Mouse (Mus musculus): ENCODE data around the gene Nlgn2. TPM values are rescaled to one million over a fixed set of nuclear protein-coding genes. Genes with fewer than 3 reads are reported as not detected.
"Not testable (repeated sequence)": the region's sequence is repeated elsewhere in the genome, so short reads cannot be mapped to it uniquely, and the experiment has no call there.

Nlgn2 gene
- polyA plus RNA-seq, 1 experiment: 19.6 TPM

- Histone ChIP-seq H3K9me3 (replicated peaks; ENCODE audit: control insufficient read depth, insufficient read depth, low read length, poor library complexity, severe bottlenecking) (no peaks in the 10 kb centered on the region), H3K27me3 (ENCODE audit: control insufficient read depth, insufficient read depth, low read length, poor library complexity, severe bottlenecking) (no peaks in the 10 kb centered on the region), H3K4me3 (ENCODE audit: low read depth, low read length) (no peak overlapping the region), H3K4me1 (ENCODE audit: control insufficient read depth, insufficient read depth, low read length) (no peaks in the 10 kb centered on the region), H3K9ac (ENCODE audit: low read depth, poor library complexity, severe bottlenecking) (no peak overlapping the region), H3K36me3 (ENCODE audit: control insufficient read depth, insufficient read depth, low read length, poor library complexity, severe bottlenecking) (no peaks in the 10 kb centered on the region), H3K27ac (ENCODE audit: insufficient read depth, low read length) (no peak overlapping the region)
- TF ChIP-seq CTCF (IDR thresholded peaks at IDR 0.05; ENCODE audit: low read depth, low read length) (no peak), POLR2A (IDR thresholded peaks at IDR 0.05; ENCODE audit: insufficient read depth, low read length) (no peak), EP300 (IDR thresholded peaks at IDR 0.05; ENCODE audit: insufficient read depth, low read depth, low read length) (no peak)
Measured at GRCm38 (mm10) chr11:69867335-69867734, 29.8 kb upstream of the Nlgn2 start.

- H3K27me3 ChIP-seq (ENCODE audit: control insufficient read depth, insufficient read depth, low read length, poor library complexity, severe bottlenecking): no peaks in the 10 kb centered on the region
- H3K9ac ChIP-seq (ENCODE audit: low read depth, poor library complexity, severe bottlenecking): no peak overlapping the region
- no peak overlapping the region for H3K27ac ChIP-seq (ENCODE audit: insufficient read depth, low read length)
- no peaks in the 10 kb centered on the region for H3K9me3 ChIP-seq (replicated peaks; ENCODE audit: control insufficient read depth, insufficient read depth, low read length, poor library complexity, severe bottlenecking)
- H3K4me3 ChIP-seq (ENCODE audit: low read depth, low read length): no peak overlapping the region
- no peaks in the 10 kb centered on the region for H3K4me1 ChIP-seq (ENCODE audit: control insufficient read depth, insufficient read depth, low read length)
- no peak for TF ChIP-seq POLR2A (IDR thresholded peaks at IDR 0.05; ENCODE audit: insufficient read depth, low read length)
- TF ChIP-seq EP300 (IDR thresholded peaks at IDR 0.05; ENCODE audit: insufficient read depth, low read depth, low read length): no peak
- no peak for TF ChIP-seq CTCF (IDR thresholded peaks at IDR 0.05; ENCODE audit: low read depth, low read length)
- no peaks in the 10 kb centered on the region for H3K36me3 ChIP-seq (ENCODE audit: control insufficient read depth, insufficient read depth, low read length, poor library complexity, severe bottlenecking)
Measured at GRCm38 (mm10) chr11:69865561-69865960, 28.0 kb upstream of the Nlgn2 start.

- no peaks in the 10 kb centered on the region for H3K4me1 ChIP-seq (ENCODE audit: control insufficient read depth, insufficient read depth, low read length)
- no peaks in the 10 kb centered on the region for H3K9me3 ChIP-seq (replicated peaks; ENCODE audit: control insufficient read depth, insufficient read depth, low read length, poor library complexity, severe bottlenecking)
- H3K27ac ChIP-seq (ENCODE audit: insufficient read depth, low read length): no peak overlapping the region
- H3K27me3 ChIP-seq (ENCODE audit: control insufficient read depth, insufficient read depth, low read length, poor library complexity, severe bottlenecking): no peaks in the 10 kb centered on the region
- TF ChIP-seq POLR2A (IDR thresholded peaks at IDR 0.05; ENCODE audit: insufficient read depth, low read length) (no peak), EP300 (IDR thresholded peaks at IDR 0.05; ENCODE audit: insufficient read depth, low read depth, low read length) (no peak), CTCF (IDR thresholded peaks at IDR 0.05; ENCODE audit: low read depth, low read length) (no peak)
- H3K9ac ChIP-seq (ENCODE audit: low read depth, poor library complexity, severe bottlenecking): no peak overlapping the region
- no peaks in the 10 kb centered on the region for H3K36me3 ChIP-seq (ENCODE audit: control insufficient read depth, insufficient read depth, low read length, poor library complexity, severe bottlenecking)
- H3K4me3 ChIP-seq (ENCODE audit: low read depth, low read length): no peak overlapping the region
Measured at GRCm38 (mm10) chr11:69864138-69864860, 26.7 kb upstream of the Nlgn2 start.

- H3K27ac ChIP-seq (ENCODE audit: insufficient read depth, low read length); H3K27me3 ChIP-seq (ENCODE audit: control insufficient read depth, insufficient read depth, low read length, poor library complexity, severe bottlenecking); H3K9me3 ChIP-seq (replicated peaks; ENCODE audit: control insufficient read depth, insufficient read depth, low read length, poor library complexity, severe bottlenecking); H3K36me3 ChIP-seq (ENCODE audit: control insufficient read depth, insufficient read depth, low read length, poor library complexity, severe bottlenecking); H3K4me1 ChIP-seq (ENCODE audit: control insufficient read depth, insufficient read depth, low read length); H3K4me3 ChIP-seq (ENCODE audit: low read depth, low read length); H3K9ac ChIP-seq (ENCODE audit: low read depth, poor library complexity, severe bottlenecking): not testable (repeated sequence)
Measured at GRCm38 (mm10) chr11:69863729-69864128, 26.1 kb upstream of the Nlgn2 start.

DNA sequence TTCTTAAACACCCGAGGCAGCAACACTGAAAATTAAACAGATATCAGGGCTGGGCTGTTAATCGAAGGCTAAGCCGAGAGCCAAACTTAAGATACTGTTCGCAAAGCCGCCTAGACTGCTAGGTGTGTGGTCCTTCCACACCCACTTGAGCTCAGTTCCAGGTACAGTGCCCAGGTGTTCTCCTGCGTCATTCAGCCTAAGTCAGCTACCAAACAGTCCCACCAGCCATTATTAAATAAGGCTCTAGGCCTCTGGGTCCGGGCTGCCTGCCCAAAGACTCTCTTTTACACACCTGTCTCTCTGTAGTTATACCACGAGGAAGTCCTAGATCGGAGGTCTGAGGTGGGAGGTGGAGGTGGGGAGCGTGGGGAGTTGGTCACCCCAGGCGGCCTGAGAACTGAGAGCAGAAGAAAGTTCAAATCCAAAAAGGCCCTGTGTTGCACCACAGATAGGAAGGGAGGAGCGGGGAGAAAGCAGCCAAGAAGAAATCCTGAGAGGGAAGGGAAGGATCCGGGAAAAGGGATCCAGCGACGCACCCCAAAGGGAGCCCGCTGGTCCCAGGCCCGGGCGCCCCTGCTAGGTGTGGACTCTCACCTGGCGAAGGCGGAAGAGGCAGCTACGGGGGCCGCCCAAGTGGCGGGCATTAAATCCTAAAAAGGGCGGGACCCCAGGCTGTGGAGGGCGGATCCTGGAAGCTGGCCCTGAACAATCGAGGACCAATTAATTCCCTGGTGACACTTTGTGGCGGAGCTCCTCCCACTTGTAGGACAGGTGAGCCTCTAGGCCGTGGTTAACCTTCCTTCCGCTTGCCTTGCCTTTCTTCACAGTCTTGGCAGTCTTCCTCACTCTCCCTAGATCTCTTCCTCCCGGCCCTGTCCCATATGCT lies 20.8 kb upstream of the Nlgn2 start, which contains the start of gene Tnk1:
Gene Tnk1, minus strand, starts transcription at position 618 of the 886 bp plus-strand sequence.
- no peaks in the 10 kb centered on the region for H3K4me1 ChIP-seq (ENCODE audit: control insufficient read depth, insufficient read depth, low read length)
- TF ChIP-seq CTCF (IDR thresholded peaks at IDR 0.05; ENCODE audit: low read depth, low read length) (no peak), EP300 (IDR thresholded peaks at IDR 0.05; ENCODE audit: insufficient read depth, low read depth, low read length) (0 out of 2 replicates have a peak, but pooled peaks have one; percentile 7), POLR2A (IDR thresholded peaks at IDR 0.05; ENCODE audit: insufficient read depth, low read length) (peak; percentile 61)
- peak within 1 kb of the TSS; percentile 17; the same call in 1 of the 2 replicates for H3K27ac ChIP-seq (ENCODE audit: insufficient read depth, low read length)
- peak within 1 kb of the TSS; percentile 65 for H3K4me3 ChIP-seq (ENCODE audit: low read depth, low read length)
- peak within 1 kb of the TSS; percentile 62 for H3K9ac ChIP-seq (ENCODE audit: low read depth, poor library complexity, severe bottlenecking)
- no peaks in the 10 kb centered on the region for H3K27me3 ChIP-seq (ENCODE audit: control insufficient read depth, insufficient read depth, low read length, poor library complexity, severe bottlenecking)
- no peaks in the 10 kb centered on the region for H3K9me3 ChIP-seq (replicated peaks; ENCODE audit: control insufficient read depth, insufficient read depth, low read length, poor library complexity, severe bottlenecking)
- no peaks in the 10 kb centered on the region for H3K36me3 ChIP-seq (ENCODE audit: control insufficient read depth, insufficient read depth, low read length, poor library complexity, severe bottlenecking)

DNA sequence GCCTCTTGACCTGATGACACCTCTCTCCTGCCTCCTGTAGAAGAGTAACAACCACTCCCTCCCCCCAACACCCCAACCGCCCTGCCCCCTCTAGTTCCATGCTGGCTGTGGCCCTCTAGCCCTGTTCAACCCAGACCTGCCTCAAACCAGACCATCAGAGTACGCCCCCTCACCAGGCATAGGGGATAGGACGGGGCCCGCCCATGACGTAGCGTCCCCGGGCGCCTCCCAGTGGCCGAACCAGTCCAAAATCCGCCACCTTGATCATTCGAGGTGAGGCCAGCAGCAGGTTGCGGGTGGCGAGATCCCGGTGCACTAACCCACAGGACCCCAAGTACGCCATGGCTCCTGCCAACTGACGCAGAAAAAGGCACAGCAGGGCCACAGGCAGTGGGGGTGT lies 17.8 kb upstream of the Nlgn2 start:
- Histone ChIP-seq H3K27me3 (ENCODE audit: control insufficient read depth, insufficient read depth, low read length, poor library complexity, severe bottlenecking) (no peaks in the 10 kb centered on the region), H3K4me1 (ENCODE audit: control insufficient read depth, insufficient read depth, low read length) (no peaks in the 10 kb centered on the region), H3K9ac (ENCODE audit: low read depth, poor library complexity, severe bottlenecking) (peak overlapping the region; percentile 12), H3K27ac (ENCODE audit: insufficient read depth, low read length) (no peak overlapping the region), H3K36me3 (ENCODE audit: control insufficient read depth, insufficient read depth, low read length, poor library complexity, severe bottlenecking) (peaks cover 14% of the 10 kb centered on the region), H3K9me3 (replicated peaks; ENCODE audit: control insufficient read depth, insufficient read depth, low read length, poor library complexity, severe bottlenecking) (no peaks in the 10 kb centered on the region), H3K4me3 (ENCODE audit: low read depth, low read length) (peak overlapping the region; percentile 44)
- TF ChIP-seq EP300 (IDR thresholded peaks at IDR 0.05; ENCODE audit: insufficient read depth, low read depth, low read length) (0 out of 2 replicates have a peak, but pooled peaks have one; percentile 44), POLR2A (IDR thresholded peaks at IDR 0.05; ENCODE audit: insufficient read depth, low read length) (no peak), CTCF (IDR thresholded peaks at IDR 0.05; ENCODE audit: low read depth, low read length) (peak; percentile 73)

Data from ES-Bruce4 (cell line).